8 mouse cellular contexts compared by ENCODE assay signal in genomic region chr4:129500607-129501566, GRCm38 (mm10). TPM values are rescaled to one million over a fixed set of nuclear protein-coding genes. Genes with fewer than 3 reads are reported as not detected.
DNase-seq lines count a peak whose midpoint lies in the region; ATAC-seq and TF ChIP-seq lines count a peak whose summit lies in the region.

No protein-coding gene starts in this region.

- peak overlapping the region; percentile 64 for H3K4me3 ChIP-seq in heart, embryonic 15.5 days
- H3K4me3 ChIP-seq in lung, adult 2 months (replicated peaks; ENCODE audit: extremely low read depth, low read depth, low read length): peak overlapping the region; percentile 91
- peak overlapping the region; percentile 47 for H3K4me3 ChIP-seq in neural tube, embryonic 14.5 days (ENCODE audit: low read depth, low read length)

- H3K4me1 ChIP-seq in heart, embryonic 15.5 days (replicated peaks): peaks cover 64% of the 10 kb centered on the region
- H3K4me1 ChIP-seq in lung, adult 2 months (ENCODE audit: control insufficient read depth, insufficient read depth, low read length): peaks cover 3% of the 10 kb centered on the region; the same call in 1 of the 2 replicates
- peaks cover 11% of the 10 kb centered on the region; the same call in 1 of the 2 replicates for H3K4me1 ChIP-seq in neural tube, embryonic 14.5 days (ENCODE audit: control insufficient read depth, insufficient read depth, low read length)

- H3K27ac ChIP-seq in heart, embryonic 15.5 days: peak overlapping the region; percentile 94
- H3K27ac ChIP-seq in neural tube, embryonic 14.5 days (ENCODE audit: low read depth, low read length): no peak overlapping the region

- H3K27me3 ChIP-seq in heart, embryonic 15.5 days: no peaks in the 10 kb centered on the region
- H3K27me3 ChIP-seq in neural tube, embryonic 14.5 days (ENCODE audit: control insufficient read depth, insufficient read depth, low read length): no peaks in the 10 kb centered on the region

- peak; percentile 89 for ATAC-seq in heart, embryonic 15.5 days (replicated peaks; ENCODE audit: insufficient number of reproducible peaks, insufficient read depth, low FRiP score, low read depth)
- peak; percentile 64 for ATAC-seq in neural tube, embryonic 14.5 days (ENCODE audit: low read depth)

- 2% methylated on average over 46 of the region's 49 CpGs for WGBS in heart, embryonic 15.5 days
- 1% methylated on average over 42 of the region's 49 CpGs for WGBS in lung, adult 2 months
- 2% methylated on average over 43 of the region's 49 CpGs for WGBS in neural tube, embryonic 14.5 days

- peak; percentile 46 to 54 for DNase-seq in CD8-positive naive resting alpha-beta T cell, adult 2 months (ENCODE audit: low read depth in 2 of 2, low spot score in 2 of 2)
- DNase-seq in c-Kit-positive CD71-negative TER-119-negative erythroid progenitor cells, embryonic 14.5 days (ENCODE audit: low read depth): peak; percentile 69
- DNase-seq in fibroblast of lung, adult 2 months (ENCODE audit: low read depth): peak; percentile 35
- peak; percentile 94 for DNase-seq in kidney, postnatal 14 days
- peak; percentile 92 for DNase-seq in lung, adult 2 months
- peak; percentile 76 to 77 for DNase-seq in thymus, adult 18-20 months

- no peak for TF ChIP-seq CTCF in lung, adult 2 months (IDR thresholded peaks at IDR 0.05; ENCODE audit: insufficient read depth, low read length)

- peak; percentile 87; the same call in 1 of the 2 replicates for TF ChIP-seq POLR2A in lung, adult 2 months (IDR thresholded peaks at IDR 0.05; ENCODE audit: borderline replicate concordance, extremely low read depth, low read depth, low read length)

- H3K4me2 ChIP-seq in heart, embryonic 15.5 days: peak overlapping the region; percentile 82
- peak overlapping the region; percentile 83 for H3K4me2 ChIP-seq in neural tube, embryonic 14.5 days (ENCODE audit: low read depth, low read length)

- H3K9ac ChIP-seq in heart, embryonic 15.5 days: peak overlapping the region; percentile 71
- peak overlapping the region; percentile 43 for H3K9ac ChIP-seq in neural tube, embryonic 14.5 days (replicated peaks; ENCODE audit: low read depth, low read length)

- no peaks in the 10 kb centered on the region for H3K36me3 ChIP-seq in heart, embryonic 15.5 days
- H3K36me3 ChIP-seq in neural tube, embryonic 14.5 days (ENCODE audit: control insufficient read depth, insufficient read depth, low read length): no peaks in the 10 kb centered on the region

- no peaks in the 10 kb centered on the region for H3K9me3 ChIP-seq in heart, embryonic 15.5 days (replicated peaks)
- H3K9me3 ChIP-seq in neural tube, embryonic 14.5 days (ENCODE audit: control insufficient read depth, low read length): no peaks in the 10 kb centered on the region

RNA-seq across cellular contexts. Expression of gene Fam229a, which starts 9.9 kb away (rescaled TPM):
- 0.27 TPM in 1 of 2 replicates, not detected in the other for polyA plus RNA-seq in heart, embryonic 15.5 days (2015; fragmentation: Nextera tagmentation; extraction: Ambion mirVana)
- 0.80 and 1.1 TPM in 2 replicates for polyA plus RNA-seq in lung, adult 2 months (2012; rRNA removed)
- polyA plus RNA-seq in neural tube, embryonic 14.5 days (2014; fragmentation: Nextera tagmentation; extraction: Ambion mirVana): 0.64 TPM in 1 of 2 replicates, not detected in the other

RNA-seq across cellular contexts. Expression of gene Tssk3, which starts 10.1 kb away (rescaled TPM):
- polyA plus RNA-seq in heart, embryonic 15.5 days (2015; fragmentation: Nextera tagmentation; extraction: Ambion mirVana): not detected in 2 replicates
- 0.12 TPM in 1 of 2 replicates, not detected in the other for polyA plus RNA-seq in lung, adult 2 months (2012; rRNA removed)
- polyA plus RNA-seq in neural tube, embryonic 14.5 days (2014; fragmentation: Nextera tagmentation; extraction: Ambion mirVana): 0.27 and 0.32 TPM in 2 replicates

RNA-seq across cellular contexts. Expression of gene Marcksl1, which starts 12.5 kb away (rescaled TPM):
- 283 and 352 TPM in 2 replicates for polyA plus RNA-seq in heart, embryonic 15.5 days (2015; fragmentation: Nextera tagmentation; extraction: Ambion mirVana)
- 16.6 and 18.6 TPM in 2 replicates for polyA plus RNA-seq in lung, adult 2 months (2012; rRNA removed)
- polyA plus RNA-seq in neural tube, embryonic 14.5 days (2014; fragmentation: Nextera tagmentation; extraction: Ambion mirVana): 1,581 and 1,634 TPM in 2 replicates

RNA-seq across cellular contexts. Expression of gene Bsdc1, which starts 39.5 kb away (rescaled TPM):
- 23.1 and 27.2 TPM in 2 replicates for polyA plus RNA-seq in heart, embryonic 15.5 days (2015; fragmentation: Nextera tagmentation; extraction: Ambion mirVana)
- polyA plus RNA-seq in lung, adult 2 months (2012; rRNA removed): 18.9 and 28.4 TPM in 2 replicates
- polyA plus RNA-seq in neural tube, embryonic 14.5 days (2014; fragmentation: Nextera tagmentation; extraction: Ambion mirVana): 32.8 and 33.2 TPM in 2 replicates

RNA-seq across cellular contexts. Expression of gene Hdac1, which starts 41.6 kb away (rescaled TPM):
- 99.9 and 134 TPM in 2 replicates for polyA plus RNA-seq in heart, embryonic 15.5 days (2015; fragmentation: Nextera tagmentation; extraction: Ambion mirVana)
- 35.3 and 64.8 TPM in 2 replicates for polyA plus RNA-seq in lung, adult 2 months (2012; rRNA removed)
- polyA plus RNA-seq in neural tube, embryonic 14.5 days (2014; fragmentation: Nextera tagmentation; extraction: Ambion mirVana): 67.2 and 94.0 TPM in 2 replicates

Comparison
In these comparisons a context has a peak if more than half of its experiments do, and no peak if none do; other contexts are left out.
1. DNase-seq: peak in every context shown above with its lines; median percentile 94 in kidney, postnatal 14 days; 92 in lung, adult 2 months; 76 in thymus, adult 18-20 months; 69 in c-Kit-positive CD71-negative TER-119-negative erythroid progenitor cells, embryonic 14.5 days; 50 in CD8-positive naive resting alpha-beta T cell, adult 2 months; 35 in fibroblast of lung, adult 2 months.
2. RNA of gene Marcksl1, which starts 12.5 kb away (polyA plus RNA-seq): 1,581 to 1,634 TPM in neural tube, embryonic 14.5 days and 283 to 352 TPM in heart, embryonic 15.5 days; 16.6 to 18.6 TPM in lung, adult 2 months; every median in the first group is over 10 times any median in the second.
3. Peak in every context shown above with its lines, with median percentiles within 50 percentile points of each other: H3K4me3 ChIP-seq.